Mouse (Mus musculus): Measurements from ENCODE around the gene Kcnmb2. TPM values are rescaled to one million over a fixed set of nuclear protein-coding genes. Genes with fewer than 3 reads are reported as not detected.

Gene Kcnmb2
- total RNA-seq, 1 experiment from 2014 or later: not detected

- no peak for ATAC-seq (ENCODE audit: extremely low read depth, insufficient number of reproducible peaks, low FRiP score, poor library complexity, severe bottlenecking)
Measured at GRCm38 (mm10) chr3:31991526-31992045, 89.3 kb downstream of the Kcnmb2 start.

- no peak for ATAC-seq (ENCODE audit: extremely low read depth, insufficient number of reproducible peaks, low FRiP score, poor library complexity, severe bottlenecking)
Measured at GRCm38 (mm10) chr3:32011566-32011965, 109.3 kb downstream of the Kcnmb2 start.

GRCm38 (mm10) chr3:32012205-32012931, 110.1 kb downstream of the Kcnmb2 start:
- no peak for ATAC-seq (ENCODE audit: extremely low read depth, insufficient number of reproducible peaks, low FRiP score, poor library complexity, severe bottlenecking)

- no peak for ATAC-seq (ENCODE audit: extremely low read depth, insufficient number of reproducible peaks, low FRiP score, poor library complexity, severe bottlenecking)
Measured at GRCm38 (mm10) chr3:32020981-32021380, 118.7 kb downstream of the Kcnmb2 start.

GRCm38 (mm10) chr3:32029375-32030050, 127.2 kb downstream of the Kcnmb2 start:
- ATAC-seq (ENCODE audit: extremely low read depth, insufficient number of reproducible peaks, low FRiP score, poor library complexity, severe bottlenecking): no peak

- ATAC-seq (ENCODE audit: extremely low read depth, insufficient number of reproducible peaks, low FRiP score, poor library complexity, severe bottlenecking): no peak
Measured at GRCm38 (mm10) chr3:32032381-32032780, 130.1 kb downstream of the Kcnmb2 start.

GRCm38 (mm10) chr3:32043814-32044213, 141.5 kb downstream of the Kcnmb2 start:
- ATAC-seq (ENCODE audit: extremely low read depth, insufficient number of reproducible peaks, low FRiP score, poor library complexity, severe bottlenecking): no peak

- no peak for ATAC-seq (ENCODE audit: extremely low read depth, insufficient number of reproducible peaks, low FRiP score, poor library complexity, severe bottlenecking)
Measured at GRCm38 (mm10) chr3:32048777-32049176, 146.5 kb downstream of the Kcnmb2 start.

GRCm38 (mm10) chr3:32052596-32052995, 150.3 kb downstream of the Kcnmb2 start:
- no peak for ATAC-seq (ENCODE audit: extremely low read depth, insufficient number of reproducible peaks, low FRiP score, poor library complexity, severe bottlenecking)

- no peak for ATAC-seq (ENCODE audit: extremely low read depth, insufficient number of reproducible peaks, low FRiP score, poor library complexity, severe bottlenecking)
Measured at GRCm38 (mm10) chr3:32053610-32054241, 151.4 kb downstream of the Kcnmb2 start.

- ATAC-seq (ENCODE audit: extremely low read depth, insufficient number of reproducible peaks, low FRiP score, poor library complexity, severe bottlenecking): no peak
Measured at GRCm38 (mm10) chr3:32059888-32060656, 157.8 kb downstream of the Kcnmb2 start.

- ATAC-seq (ENCODE audit: extremely low read depth, insufficient number of reproducible peaks, low FRiP score, poor library complexity, severe bottlenecking): no peak
Measured at GRCm38 (mm10) chr3:32062685-32063084, 160.4 kb downstream of the Kcnmb2 start.

GRCm38 (mm10) chr3:32063312-32063711, 161.0 kb downstream of the Kcnmb2 start:
- ATAC-seq (ENCODE audit: extremely low read depth, insufficient number of reproducible peaks, low FRiP score, poor library complexity, severe bottlenecking): no peak

GRCm38 (mm10) chr3:32067004-32067935, 165.0 kb downstream of the Kcnmb2 start:
- no peak for ATAC-seq (ENCODE audit: extremely low read depth, insufficient number of reproducible peaks, low FRiP score, poor library complexity, severe bottlenecking)

- ATAC-seq (ENCODE audit: extremely low read depth, insufficient number of reproducible peaks, low FRiP score, poor library complexity, severe bottlenecking): no peak
Measured at GRCm38 (mm10) chr3:32073881-32074280, 171.6 kb downstream of the Kcnmb2 start.

- ATAC-seq (ENCODE audit: extremely low read depth, insufficient number of reproducible peaks, low FRiP score, poor library complexity, severe bottlenecking): no peak
Measured at GRCm38 (mm10) chr3:32088762-32089161, 186.5 kb downstream of the Kcnmb2 start.

- ATAC-seq (ENCODE audit: extremely low read depth, insufficient number of reproducible peaks, low FRiP score, poor library complexity, severe bottlenecking): no peak
Measured at GRCm38 (mm10) chr3:32101391-32101790, 199.1 kb downstream of the Kcnmb2 start.

GRCm38 (mm10) chr3:32119851-32120250, 217.5 kb downstream of the Kcnmb2 start:
- ATAC-seq (ENCODE audit: extremely low read depth, insufficient number of reproducible peaks, low FRiP score, poor library complexity, severe bottlenecking): no peak

Data from neutrophil, adult 5-6 weeks (primary cell).